Mouse (Mus musculus) E14TG2a.4 (cell line): Measurements from ENCODE around the gene Lekr1.

ENCODE experiments used
- CTCF ChIP-seq: conservative IDR thresholded peaks from 2 replicates; pipeline ENCODE4 v1.5.1; 2014; ENCODE audit warnings: low read length
- NANOG ChIP-seq: IDR thresholded peaks from 2 replicates; pipeline ENCODE4 v1.6.1; 2014; ENCODE audit warnings: borderline replicate concordance, low read length, mixed read lengths

DNA sequence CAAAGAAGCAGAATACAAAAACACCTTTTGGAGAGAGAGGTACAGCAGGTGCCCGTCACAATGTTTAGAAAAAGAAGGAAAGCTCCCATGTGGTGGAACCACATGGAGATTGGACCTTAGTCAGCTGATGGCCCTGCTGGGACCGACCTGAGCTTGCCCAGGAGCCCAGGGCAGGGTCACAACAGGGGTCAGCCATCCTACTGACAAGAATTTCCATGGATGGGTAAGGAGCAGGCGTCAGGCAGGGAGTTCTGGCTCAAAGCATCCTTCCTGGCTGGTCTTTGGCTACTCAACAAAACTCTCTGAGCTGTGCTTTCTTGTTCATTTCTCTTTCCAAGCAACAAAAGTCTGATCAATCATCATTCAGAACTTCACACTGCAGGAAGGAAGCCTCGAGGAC is 194.9 kb downstream of the Lekr1 start:
- no peak for TF ChIP-seq CTCF
- no peak for TF ChIP-seq NANOG
